Mouse (Mus musculus) monocyte, adult 5-6 weeks (primary cell): Measurements from ENCODE around the gene Ankrd34b. TPM values are rescaled to one million over a fixed set of nuclear protein-coding genes. Genes with fewer than 3 reads are reported as not detected.

Experiments
- ATAC-seq: fragments of 153-309, 156-312 bp; replicated peaks from 2 replicates; pipeline ENCODE4 v1.8.0; 2017; ENCODE audit warnings: mild to moderate bottlenecking; ENCODE audit not compliant: low TSS enrichment, insufficient number of reproducible peaks, severe bottlenecking, poor library complexity, low FRiP score
- total RNA-seq: library from RNA; stranded (forward); fragments of 200-1000, 200-491, 200-594 nt; gene quantifications from 3 replicates; pipeline ENCODE4 v1.2.3, GENCODE M21; 2017

Ankrd34b gene
- not detected in 3 replicates for total RNA-seq

- ATAC-seq, result no peak
These were observed at the start of gene Ankrd34b for GRCm38 (mm10) chr13:92425758-92426264. Gene Ankrd34b (plus strand): TSS chr13:92425896.

GRCm38 (mm10) chr13:92387367-92387766 is 38.3 kb upstream of the Ankrd34b start:
- no peak for ATAC-seq

GRCm38 (mm10) chr13:92393047-92393661 is 32.5 kb upstream of the Ankrd34b start:
- ATAC-seq, result no peak

- no peak for ATAC-seq
These were observed 27.0 kb upstream of the Ankrd34b start for GRCm38 (mm10) chr13:92398491-92399384.

- no peak for ATAC-seq
These were observed 23.6 kb upstream of the Ankrd34b start for GRCm38 (mm10) chr13:92402063-92402462.

DNA sequence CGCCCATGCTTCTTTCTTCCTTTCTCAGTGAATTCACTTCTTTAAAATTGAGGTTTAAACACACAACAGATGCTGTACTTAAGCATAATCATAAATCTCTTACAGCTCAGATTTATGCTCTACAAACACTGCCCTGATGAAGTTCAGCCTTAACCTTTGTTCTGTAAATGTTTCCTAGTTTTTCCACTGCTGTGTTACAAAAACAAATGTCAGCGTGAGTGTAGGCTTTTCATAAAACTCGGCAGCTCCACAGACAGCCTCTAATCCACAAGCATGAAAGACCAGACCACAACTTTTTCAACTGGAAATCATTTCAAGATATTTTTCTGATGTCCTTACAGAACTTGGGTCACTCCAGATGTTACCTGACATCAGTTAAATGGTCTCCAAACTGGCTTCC is 22.2 kb upstream of the Ankrd34b start:
- ATAC-seq, result no peak

- no peak for ATAC-seq
These were observed 15.2 kb upstream of the Ankrd34b start for GRCm38 (mm10) chr13:92410486-92410885.

GRCm38 (mm10) chr13:92419630-92420029 is 6.1 kb upstream of the Ankrd34b start:
- no peak for ATAC-seq

GRCm38 (mm10) chr13:92423711-92424110 is 2.0 kb upstream of the Ankrd34b start:
- no peak for ATAC-seq

DNA sequence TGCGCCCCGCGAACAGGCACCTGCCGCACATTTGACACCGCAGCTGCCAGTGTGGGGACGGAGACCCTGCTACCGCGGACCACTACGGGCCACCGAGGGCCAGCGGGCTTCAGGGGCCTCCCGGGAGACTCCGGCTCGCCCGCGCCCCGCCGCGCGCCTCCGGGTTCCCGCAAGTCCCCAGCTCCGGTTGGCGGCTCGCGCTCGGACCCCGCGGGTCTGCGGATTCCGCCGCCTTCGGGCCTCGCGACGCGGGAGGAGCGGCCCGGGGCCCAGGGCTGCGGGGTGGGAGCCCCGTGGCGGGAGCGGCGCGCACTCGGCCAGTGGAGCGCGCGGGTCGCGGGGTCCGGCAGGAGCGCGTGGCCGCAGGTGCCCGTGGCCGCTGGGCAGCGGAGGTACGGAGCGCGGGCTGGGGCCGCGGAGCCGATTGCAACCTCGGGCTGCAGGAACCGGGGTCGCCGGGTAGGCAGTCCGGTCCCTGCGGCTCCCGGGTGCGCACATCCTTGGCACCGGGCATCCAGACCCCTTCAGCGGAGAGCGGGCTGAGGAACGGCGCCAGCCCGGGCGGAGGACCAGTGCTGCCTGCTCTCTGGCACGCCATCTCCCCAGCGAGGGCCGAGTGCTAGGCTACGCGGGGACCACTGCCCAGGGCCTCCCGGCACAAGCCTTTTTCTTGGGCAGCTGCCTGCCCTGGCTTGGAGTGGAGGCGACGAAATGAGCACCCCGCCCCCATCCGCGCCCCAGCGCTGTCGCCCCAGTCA is 777 bp downstream of the Ankrd34b start:
- ATAC-seq, result no peak

DNA sequence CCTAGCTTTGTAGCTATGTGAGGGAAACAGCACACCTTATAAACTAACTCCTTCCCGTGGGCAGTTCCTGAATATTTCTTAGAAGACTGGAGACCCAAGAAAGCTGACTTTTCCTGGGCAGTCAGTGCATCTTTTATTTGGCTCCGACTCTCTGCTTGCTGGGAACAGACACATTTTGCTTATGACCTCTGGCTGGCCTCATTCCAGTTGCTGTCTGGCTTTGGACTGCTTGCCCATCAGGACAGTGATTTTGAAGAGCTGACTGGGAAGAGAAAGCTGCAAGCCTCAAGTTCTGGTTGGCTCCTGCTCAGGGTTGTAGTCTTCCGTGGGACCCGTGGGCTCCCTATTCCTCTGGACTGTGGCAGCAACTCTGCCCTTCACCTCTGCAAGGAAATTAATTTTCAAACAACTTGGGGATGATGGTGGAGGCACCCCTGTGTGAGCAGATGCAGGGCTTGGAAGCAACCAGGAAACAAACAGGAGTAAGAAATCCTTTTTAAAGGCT is 1.7 kb downstream of the Ankrd34b start:
- ATAC-seq, result no peak

GRCm38 (mm10) chr13:92438656-92439055 is 13.0 kb downstream of the Ankrd34b start:
- ATAC-seq, result no peak

DNA sequence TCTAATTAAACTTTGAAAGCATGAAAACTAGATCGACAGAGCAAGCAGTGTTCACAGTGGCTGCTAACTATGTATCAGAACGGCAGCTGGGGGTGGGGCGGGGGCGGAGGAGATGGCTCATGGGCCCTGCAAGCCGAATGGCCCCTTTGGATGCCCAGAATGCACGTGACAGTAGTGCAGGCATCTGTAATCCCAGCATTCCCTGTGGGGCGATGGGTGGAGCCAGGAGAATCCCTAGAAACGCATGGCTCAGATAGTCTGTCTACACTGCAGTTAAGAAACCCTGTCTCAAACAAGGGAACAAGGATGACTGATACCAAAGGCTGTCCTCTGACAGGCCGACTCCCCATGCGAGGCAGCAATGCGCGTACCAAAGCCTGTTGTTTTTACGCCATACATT is 14.6 kb downstream of the Ankrd34b start:
- ATAC-seq, result no peak

DNA sequence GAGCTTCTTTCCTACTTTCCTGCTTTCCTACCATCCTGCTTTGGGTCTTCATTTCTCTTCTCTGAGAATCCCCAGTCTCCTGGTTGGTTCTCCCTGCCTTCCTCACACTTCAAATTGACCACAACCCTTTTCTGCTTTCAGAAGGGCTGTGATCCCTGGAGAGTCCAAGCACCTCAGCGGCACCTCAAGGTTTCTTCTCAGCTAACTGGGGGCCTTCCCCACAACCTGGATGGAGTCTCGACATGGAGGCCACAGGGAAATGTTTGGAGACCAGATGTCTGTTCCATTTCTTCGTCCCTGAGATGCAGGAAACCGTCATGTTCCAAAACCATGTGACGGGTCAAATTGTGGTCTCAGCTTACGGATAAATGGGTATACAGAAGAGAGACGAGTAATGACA is 21.2 kb downstream of the Ankrd34b start:
- no peak for ATAC-seq

DNA sequence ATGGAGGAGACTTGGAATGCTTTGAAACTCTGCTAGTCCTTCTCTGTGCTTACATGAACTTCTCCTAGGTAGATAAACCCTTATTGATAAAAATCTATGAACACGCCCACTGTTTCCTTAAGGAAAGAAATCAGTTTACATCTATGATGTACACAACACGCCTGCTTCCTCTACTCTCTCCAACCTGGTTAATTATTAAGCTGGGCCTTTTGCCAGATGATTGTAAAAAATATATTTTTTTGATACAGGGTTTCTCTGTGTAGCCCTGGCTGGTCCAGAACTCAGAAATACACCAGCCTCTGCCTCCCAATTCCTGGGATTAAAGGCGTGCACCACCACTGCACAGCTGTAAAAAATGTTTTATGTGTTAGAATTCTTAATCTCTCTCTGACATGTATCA is 39.0 kb downstream of the Ankrd34b start:
- ATAC-seq, result no peak

- ATAC-seq, result no peak
These were observed 42.2 kb downstream of the Ankrd34b start for GRCm38 (mm10) chr13:92467891-92468290.

GRCm38 (mm10) chr13:92469381-92469780 is 43.7 kb downstream of the Ankrd34b start:
- ATAC-seq, result no peak

GRCm38 (mm10) chr13:92470151-92470550 is 44.5 kb downstream of the Ankrd34b start:
- ATAC-seq, result no peak

- no peak for ATAC-seq
These were observed 57.7 kb downstream of the Ankrd34b start for GRCm38 (mm10) chr13:92483348-92483747.
